Mouse (Mus musculus): ENCODE results near the gene Ube4b.

DNA sequence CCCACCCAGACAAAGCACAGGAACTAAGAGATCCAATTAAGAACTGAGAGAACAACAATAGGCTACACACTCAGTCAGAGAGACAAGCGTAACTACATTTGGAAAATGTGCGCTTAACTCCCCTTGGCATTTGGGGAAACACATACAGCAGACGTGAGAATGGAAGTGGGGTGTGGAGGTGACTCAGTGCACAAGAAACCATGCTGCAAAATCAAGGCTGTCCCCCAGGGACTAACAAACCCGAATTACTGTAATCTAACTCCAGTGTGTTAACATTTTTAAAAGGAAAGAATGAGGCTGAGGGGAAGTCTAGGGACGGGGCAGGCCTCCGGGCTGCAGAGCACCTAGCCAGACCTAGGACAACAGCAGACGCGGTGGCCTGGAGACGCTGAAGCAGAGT lies 52.6 kb downstream of the Ube4b start:
- no peak for TF ChIP-seq CTCF (IDR thresholded peaks at IDR 0.05; ENCODE audit: control insufficient read depth, insufficient read depth, insufficient replicate concordance, low read depth, low read length)
- TF ChIP-seq POLR2A (IDR thresholded peaks at IDR 0.05; ENCODE audit: control insufficient read depth, low read depth, low read length): no peak
